Mouse (Mus musculus) cerebellum, adult 2 months (tissue): ENCODE results near the gene Rsph14.
A peak's percentile ranks its signal among the peaks of the same experiment; 100 is the strongest.

Experiments
- CTCF ChIP-seq: fragments of 200-500 bp; IDR thresholded peaks from 2 replicates; pipeline ENCODE4 v1.5.1; 2011; ENCODE audit warnings: low read depth, mild to moderate bottlenecking, control low read depth, low read length, moderate library complexity, borderline replicate concordance; ENCODE audit not compliant: insufficient read depth
- POLR2A ChIP-seq: fragments of 200-500 bp; IDR thresholded peaks from 2 replicates; pipeline ENCODE4 v1.6.1; 2011; ENCODE audit warnings: low read length, control low read depth, borderline replicate concordance; ENCODE audit not compliant: insufficient read depth

- TF ChIP-seq CTCF (peak; percentile 22; the same call in 1 of the 2 replicates), POLR2A (no peak)
Measured at GRCm38 (mm10) chr10:74939300-74939699, 93.1 kb downstream of the Rsph14 start.
